Mouse (Mus musculus) megakaryocyte-erythroid progenitor cell, adult 5-6 weeks (primary cell): Measurements from ENCODE around the gene Gm6583. TPM values are rescaled to one million over a fixed set of nuclear protein-coding genes. Genes with fewer than 3 reads are reported as not detected.

Experiments
- ATAC-seq: replicated peaks from 2 replicates; pipeline ENCODE4 v1.8.0; 2016; ENCODE audit warnings: mild to moderate bottlenecking, inconsistent platforms; ENCODE audit not compliant: severe bottlenecking, poor library complexity, low FRiP score, low TSS enrichment
- total RNA-seq, 2 experiments: library from RNA; stranded (forward) in 1 of 2; stranded (reverse) in 1 of 2; fragments of 200-1000, 215-1000 nt in 1 of 2; fragments of >200 nt in 1 of 2; fragmentation: Nextera tagmentation in 1 of 2; gene quantifications; 2 replicates each; pipeline ENCODE4 v1.2.3; 2014 to 2017

Gene Gm6583
- total RNA-seq (2014; fragmentation: Nextera tagmentation) (not detected in 2 replicates), total RNA-seq (2017) (not detected in 2 replicates)

- no peak for ATAC-seq
Observed at GRCm38 (mm10) chr5:112355910-112356309, at the start of gene Gm6583. TSS of gene Gm6583 (minus strand) at chr5:112356033.

DNA sequence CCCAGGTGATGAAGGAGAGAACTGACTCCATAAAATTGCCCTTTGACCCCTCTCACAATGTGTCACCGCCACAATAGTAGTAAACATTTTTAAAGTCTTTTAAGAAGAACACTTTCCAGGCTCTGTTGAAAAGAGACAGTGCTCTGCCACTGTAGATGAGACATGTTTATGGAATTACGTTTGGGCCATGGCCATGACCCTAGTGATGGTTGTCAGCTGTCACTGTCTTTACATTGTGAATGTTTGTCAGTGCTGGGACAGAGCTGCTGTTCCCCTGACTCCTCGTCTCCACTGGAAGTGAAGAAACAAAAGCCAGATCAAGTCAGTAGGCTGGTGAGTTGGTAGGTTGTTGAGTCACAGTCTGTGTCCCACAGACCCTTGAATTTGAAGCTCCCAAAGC is 46.6 kb upstream of the Gm6583 start:
- ATAC-seq: no peak

DNA sequence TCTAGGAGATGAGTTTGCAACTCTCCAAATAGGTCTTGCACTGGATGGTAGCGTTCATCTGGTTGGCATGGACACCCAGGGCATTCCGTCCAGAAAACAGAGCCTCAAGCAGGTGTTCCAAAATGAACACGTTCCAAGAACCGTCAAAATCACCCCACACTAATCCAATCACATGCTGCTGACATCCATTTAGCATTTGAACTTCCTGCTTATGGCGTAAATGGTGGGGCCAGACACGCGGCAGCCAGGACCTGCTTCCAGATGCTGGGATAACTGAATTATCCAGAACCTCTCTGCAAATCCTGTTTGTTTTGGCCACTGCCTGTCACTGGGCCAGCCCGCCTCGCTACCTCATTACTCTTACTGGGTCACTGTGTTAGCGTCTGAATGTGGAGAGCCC is 43.5 kb upstream of the Gm6583 start:
- no peak for ATAC-seq

- no peak for ATAC-seq
Observed at GRCm38 (mm10) chr5:112396066-112396465, 40.2 kb upstream of the Gm6583 start.

DNA sequence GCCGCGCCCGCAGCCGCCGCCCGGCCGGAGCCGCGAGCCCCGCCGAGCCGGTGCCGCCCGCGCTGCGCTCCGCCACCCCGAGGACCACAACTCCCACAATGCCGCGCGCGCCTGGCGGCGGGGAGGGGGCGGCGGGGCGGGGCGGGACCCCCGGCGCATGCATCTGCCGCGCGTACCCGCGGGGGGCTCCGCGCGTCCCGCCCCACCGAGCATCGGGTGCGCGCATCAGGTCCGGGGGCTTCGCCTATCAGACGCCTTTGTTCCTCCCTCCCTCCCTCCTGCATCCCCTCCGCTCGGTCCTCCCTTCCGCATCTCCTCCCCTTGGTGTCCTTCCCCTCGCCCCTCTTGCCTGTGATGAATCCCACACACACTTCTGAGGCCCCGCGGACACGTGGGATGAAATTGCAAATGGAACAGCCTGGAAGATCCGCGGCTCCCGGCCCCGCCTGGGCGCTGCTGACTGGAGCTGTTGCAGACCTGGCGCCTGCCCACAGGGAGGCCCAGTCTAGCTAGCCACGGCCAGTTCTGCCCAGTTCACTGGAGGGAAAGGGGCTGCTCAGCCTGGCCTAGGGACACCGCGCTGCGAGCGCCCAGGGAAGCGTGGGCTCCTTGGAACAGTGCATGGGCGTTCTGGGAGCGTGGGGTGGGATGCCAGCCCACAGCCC is 39.1 kb upstream of the Gm6583 start, which contains the start of gene Asphd2:
Asphd2 (minus strand) TSS at position 88 of the 665 bp plus-strand sequence.
- ATAC-seq: no peak

DNA sequence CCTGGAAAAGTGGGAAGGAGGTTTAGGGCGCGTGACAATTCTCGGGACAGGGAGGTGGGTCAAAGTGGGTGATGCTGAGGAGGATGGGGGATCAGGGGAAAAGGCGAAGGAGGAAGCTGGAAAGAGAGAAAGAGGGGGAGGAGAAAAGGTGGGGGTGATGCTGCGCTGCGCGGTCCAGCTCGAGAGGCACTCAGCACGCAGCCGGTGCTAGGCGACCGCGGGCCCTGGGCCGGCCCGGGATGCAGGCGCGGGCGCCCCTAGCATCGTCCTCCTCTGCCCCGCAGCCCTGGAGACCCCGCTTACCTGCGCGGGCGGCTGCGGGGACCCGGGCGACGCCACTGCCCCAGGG is 38.6 kb upstream of the Gm6583 start:
- ATAC-seq: no peak

GRCm38 (mm10) chr5:112393741-112394414 is 38.0 kb upstream of the Gm6583 start:
- ATAC-seq: no peak

- ATAC-seq: no peak
Observed at GRCm38 (mm10) chr5:112391676-112392323, 36.0 kb upstream of the Gm6583 start.

DNA sequence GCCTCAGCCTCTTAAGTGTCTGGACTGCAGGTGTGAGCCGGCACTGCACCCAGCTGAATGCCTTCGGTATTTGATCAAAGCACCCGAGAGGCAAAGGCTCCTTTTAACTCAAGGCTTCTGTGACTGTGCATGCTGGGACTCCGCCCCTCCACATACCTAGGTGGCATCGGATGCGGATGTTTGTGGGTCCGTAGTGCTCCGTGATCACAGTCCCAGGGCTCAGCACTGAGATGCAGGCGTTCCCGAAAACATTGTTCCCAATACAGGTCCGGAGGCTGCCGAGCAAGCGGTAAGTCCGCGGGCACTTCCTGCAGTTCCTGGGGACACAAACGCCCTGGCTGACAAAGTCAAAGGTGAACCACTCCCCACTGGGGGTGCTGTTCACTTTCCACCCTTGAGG is 35.2 kb upstream of the Gm6583 start:
- no peak for ATAC-seq

DNA sequence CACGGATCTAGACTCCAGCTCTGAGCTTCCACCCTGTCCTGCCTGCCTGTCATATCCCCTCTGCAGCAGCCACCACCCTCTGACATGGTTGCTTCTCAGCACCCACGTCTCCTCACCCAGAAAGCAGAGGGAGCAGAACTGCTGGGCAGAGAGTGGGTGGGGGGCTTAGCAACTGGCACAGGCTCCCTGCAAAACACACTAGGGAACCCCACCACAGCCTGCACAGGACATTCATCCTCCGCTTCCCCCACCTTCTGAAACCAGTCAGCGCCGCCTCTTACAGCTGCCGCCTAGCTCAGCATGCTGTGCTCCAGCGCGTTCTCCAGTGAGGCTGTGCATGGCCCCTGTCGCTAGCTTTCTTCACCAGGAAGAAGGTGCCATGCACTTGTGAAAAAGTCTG is 33.5 kb upstream of the Gm6583 start:
- ATAC-seq: no peak

DNA sequence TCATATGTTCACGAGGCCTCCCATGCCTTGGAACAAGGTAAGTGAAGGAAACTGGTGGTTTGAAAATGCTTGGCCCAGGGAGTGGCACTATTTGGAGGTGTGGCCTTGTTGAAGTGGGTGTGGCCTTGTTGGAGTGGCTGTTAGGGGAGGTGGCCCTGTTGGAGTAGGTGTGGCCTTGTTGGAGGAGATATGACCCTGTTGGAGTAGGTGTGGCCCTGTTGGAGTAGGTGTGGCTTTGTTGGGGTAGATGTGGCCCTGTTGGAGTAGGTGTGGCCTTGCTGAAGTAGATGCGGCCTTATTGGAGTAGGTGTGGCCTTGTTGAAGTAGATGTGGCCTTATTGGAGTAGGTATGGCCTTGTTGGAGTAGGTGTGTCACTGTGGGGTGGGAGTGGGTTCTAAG is 30.1 kb upstream of the Gm6583 start:
- ATAC-seq: peak; percentile 60

DNA sequence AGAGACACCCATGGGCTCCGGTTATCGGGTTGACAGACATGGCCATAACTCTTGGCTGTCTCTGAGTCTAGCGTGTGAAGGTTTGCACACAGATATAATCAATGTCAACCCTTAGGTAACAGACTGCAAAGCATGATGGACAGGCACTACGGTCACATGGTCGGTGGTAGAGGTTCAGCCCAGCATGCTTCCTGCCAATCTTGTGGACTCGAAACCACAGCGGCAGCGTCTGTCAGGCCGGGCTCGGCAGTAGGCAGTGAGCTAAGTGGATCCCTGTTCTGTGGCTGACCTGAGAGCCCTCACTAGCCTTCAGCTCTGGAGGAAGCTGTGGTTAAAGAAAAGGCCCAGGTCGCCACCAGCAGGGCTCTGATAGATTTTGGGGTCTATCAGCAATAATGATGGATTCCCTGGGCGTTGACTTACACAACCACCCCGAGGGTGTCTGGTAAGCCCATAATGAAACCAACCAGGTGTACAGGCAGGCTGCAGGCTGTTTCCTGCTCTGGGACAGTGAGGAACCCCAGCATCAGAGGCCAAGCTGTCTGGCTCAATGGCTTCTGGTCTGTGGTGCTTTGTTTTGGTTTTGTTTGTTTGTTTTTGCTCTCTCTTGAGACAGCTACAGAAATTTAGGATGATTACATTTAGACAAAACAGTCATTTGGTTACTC is 29.1 kb upstream of the Gm6583 start:
- ATAC-seq: peak; percentile 41

DNA sequence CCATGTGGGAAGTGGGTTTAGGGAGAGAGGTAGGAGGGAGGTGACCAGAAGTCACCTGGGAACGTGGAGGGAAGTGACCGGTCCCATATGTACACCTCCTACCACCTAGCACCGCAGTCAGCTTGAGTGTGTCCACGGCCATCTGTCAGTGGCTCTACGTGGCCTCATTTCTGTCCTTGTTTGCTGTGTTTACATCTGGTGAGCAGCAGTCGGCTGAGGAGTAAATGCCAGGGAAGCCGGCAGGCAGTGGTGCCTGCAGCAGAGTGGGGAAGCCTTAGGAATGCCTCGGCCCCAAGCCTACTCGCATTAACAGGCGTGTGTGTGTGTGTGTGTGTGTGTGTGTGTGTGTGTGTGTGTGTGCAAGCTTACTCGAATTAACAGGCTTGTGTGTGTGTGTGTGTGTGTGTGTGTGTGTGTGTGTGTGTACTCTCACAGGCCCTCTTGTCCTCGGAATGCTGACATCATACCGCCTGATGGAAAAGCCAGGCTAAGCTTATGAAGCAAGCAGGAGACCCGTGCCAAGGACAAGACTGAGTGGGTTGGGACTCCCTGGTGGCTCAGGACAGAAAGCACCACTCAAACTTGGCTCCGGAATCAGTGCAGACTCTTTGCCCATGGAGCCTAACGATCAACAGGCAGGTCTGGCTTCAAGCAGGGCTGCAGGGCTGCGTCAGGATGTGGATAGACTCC is 27.0 kb upstream of the Gm6583 start:
- ATAC-seq: no peak

DNA sequence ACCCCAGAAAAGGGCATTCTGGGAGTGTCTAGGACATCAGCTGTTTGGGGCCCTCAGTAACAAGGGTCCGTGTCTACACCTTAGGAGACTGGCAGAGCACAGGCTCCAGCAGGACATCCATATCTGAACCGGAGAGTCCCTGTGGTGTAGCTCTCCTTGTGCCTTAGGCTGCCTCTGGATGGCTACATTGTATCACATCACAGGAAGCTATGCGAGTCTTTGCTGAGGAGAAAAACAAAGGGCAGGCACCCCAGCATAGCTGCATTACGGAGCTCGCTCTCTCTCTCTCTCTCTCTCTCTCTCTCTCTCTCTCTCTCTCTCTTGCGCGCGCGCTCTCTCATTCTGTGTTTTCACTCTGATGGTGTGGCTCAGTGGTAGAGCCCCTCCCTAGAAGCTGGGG is 26.2 kb upstream of the Gm6583 start:
- no peak for ATAC-seq

DNA sequence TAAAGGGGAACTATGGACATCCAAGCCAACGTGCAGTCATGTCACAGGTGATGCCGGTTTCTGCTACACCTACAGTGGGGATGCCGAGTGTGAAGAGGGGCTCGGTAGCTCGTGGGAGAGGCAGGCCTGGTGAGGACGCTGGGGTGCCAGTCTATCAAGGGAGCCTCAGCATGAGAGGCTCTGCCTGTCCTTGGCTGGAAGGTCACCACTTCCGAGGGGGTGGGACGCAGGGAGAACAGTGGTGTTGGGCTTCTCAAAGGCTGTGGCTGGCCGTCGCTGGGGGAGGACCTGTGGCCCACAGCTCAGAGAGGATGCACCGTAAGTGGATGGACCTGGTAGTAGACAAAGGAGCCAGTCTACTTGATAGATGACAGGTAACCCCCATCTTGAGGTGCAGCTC is 25.3 kb upstream of the Gm6583 start:
- ATAC-seq: no peak

- ATAC-seq: no peak
Observed at GRCm38 (mm10) chr5:112378716-112379115, 22.9 kb upstream of the Gm6583 start.

DNA sequence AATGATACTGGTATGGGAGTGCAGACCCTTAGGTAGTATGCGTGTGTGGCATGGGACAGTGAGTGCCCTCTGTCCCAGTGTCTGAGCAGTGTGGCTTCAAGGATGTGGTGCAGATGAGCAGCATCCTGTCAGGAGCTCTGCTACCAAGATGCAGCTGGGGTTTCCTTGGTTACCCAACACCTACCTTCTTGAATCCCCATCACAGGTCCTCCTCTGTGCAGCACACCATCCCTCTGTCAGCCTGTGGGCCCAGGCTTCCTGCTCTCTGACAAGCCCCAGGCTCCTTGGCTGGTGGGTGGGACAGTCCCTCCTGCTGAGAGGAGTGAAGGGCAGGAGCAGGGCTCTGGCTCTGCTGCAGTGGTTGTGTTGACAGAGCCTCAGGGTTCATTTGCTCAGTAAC is 21.5 kb upstream of the Gm6583 start:
- no peak for ATAC-seq

DNA sequence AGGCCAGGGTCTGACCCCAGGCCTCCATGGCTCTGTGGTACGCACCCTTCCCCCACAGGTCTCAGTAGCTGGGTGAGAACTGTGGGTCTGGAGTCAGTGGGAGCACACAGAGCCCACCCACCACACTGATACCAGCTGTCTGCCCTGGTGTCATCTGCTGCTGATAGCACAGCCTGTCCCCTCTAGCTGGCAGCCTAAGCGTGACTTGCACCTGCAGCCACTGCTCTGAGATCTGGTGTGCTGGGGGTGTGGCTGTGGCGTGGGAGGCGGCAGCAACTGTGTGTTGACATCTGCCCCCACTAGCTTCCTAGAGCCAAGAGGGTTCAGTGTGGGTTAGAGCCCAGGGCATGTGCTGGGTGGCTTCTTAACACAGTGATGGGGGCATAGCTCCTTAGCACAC is 20.3 kb upstream of the Gm6583 start:
- ATAC-seq: peak; percentile 58

- ATAC-seq: no peak
Observed at GRCm38 (mm10) chr5:112371933-112372332, 16.1 kb upstream of the Gm6583 start.
